Mouse (Mus musculus): Measurements from ENCODE around the gene Sh3yl1.
A peak's percentile ranks its signal among the peaks of the same experiment; 100 is the strongest.

Sh3yl1 gene

GRCm38 (mm10) chr12:30911261-30912047, at the start of gene Sh3yl1, which contains the start of gene Acp1:
TSS of gene Sh3yl1 (plus strand) at chr12:30911668.
TSS of gene Acp1 (minus strand) at chr12:30911589.
- peak; percentile 95 for DNase-seq (ENCODE audit: low read depth, low spot score)

DNA sequence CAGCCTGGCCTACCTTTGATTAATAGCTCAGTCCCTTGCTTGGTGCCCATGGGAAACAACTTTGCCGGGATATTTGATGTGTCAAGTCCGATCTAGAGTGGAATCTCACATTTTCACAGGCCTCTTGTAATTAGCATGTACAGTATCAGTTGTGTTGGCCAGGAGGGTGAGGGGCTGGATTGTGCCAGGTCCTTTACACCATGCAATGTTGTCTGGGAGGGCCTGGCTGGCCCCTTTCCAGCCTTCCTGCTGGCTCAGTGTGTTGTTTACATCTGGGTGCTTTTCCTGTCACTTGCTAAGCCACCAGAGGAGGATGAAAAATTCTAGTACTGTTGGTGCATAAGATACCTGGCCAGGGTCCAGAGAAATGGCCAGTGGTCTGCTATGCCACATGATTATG, 47.1 kb upstream of the Sh3yl1 start:
- no peak for DNase-seq (ENCODE audit: low read depth, low spot score)

DNA sequence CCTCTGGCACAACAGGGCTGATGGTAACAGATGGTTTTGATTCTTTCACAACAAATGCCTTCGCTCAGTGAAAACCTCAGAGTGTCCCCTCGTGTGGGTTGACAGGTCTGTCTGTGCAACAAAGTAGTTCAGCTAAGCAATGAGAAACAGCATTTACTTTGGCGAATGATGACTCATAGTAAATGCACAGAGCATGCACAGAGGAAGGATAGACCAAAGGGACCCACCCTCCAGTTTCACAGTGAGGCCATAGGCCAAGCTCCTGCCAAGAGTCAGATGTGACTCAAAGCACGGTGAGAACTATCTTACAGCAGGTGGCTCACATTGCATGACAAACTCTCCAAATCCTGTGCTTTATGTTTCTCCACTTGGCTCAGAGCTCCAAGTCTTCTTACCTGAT, 45.7 kb upstream of the Sh3yl1 start:
- no peak for DNase-seq (ENCODE audit: low read depth, low spot score)

- peak; percentile 5 for DNase-seq (ENCODE audit: low read depth, low spot score)
These were observed 32.0 kb upstream of the Sh3yl1 start for GRCm38 (mm10) chr12:30879447-30879846.

DNA sequence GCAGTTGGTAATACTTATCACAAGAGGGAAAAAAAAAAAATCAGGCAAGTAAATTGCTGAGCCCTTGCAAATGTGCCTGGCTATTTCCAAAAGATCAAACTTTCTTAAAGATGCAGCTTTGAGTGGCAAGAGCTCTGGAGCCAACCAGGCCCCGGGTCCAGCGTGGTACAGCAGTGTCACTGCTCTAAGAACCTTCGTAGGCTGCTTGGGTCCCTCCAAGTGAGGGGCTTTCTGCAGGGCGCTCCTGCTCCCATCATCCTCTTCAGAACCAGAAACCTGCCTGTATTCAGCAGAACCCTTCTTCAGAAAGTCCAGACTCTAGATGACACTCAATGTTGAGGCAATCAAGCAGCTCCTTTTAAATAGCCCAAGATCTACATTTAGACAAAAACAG, 27.9 kb upstream of the Sh3yl1 start:
- DNase-seq (ENCODE audit: low read depth, low spot score), result no peak

- peak; percentile 53 for DNase-seq (ENCODE audit: low read depth, low spot score)
These were observed 27.4 kb upstream of the Sh3yl1 start, which contains the start of gene Alkal2 for GRCm38 (mm10) chr12:30883986-30884621. TSS of gene Alkal2 (plus strand) at chr12:30884322.

- peak; percentile 52 for DNase-seq (ENCODE audit: low read depth, low spot score)
These were observed 26.7 kb upstream of the Sh3yl1 start for GRCm38 (mm10) chr12:30884622-30885230.

DNA sequence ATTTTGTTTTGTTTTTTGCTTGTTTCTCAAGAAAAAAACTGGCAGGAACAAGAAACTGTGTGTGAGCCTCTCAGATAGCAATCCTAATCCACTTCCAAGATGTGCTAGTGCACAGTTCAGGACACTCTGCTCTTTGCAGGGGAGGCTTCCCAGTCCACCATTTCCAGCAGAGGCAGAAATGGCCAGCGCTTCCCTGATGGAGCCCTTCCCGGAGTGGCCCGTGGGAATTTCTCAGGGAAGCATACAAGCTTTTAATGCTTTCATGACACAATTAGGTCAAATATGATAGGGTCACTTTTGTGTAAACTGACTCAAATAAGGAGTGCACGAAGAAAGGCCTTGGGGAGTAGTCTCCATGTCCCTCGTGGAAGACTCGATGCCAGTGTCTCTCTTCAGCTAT, 25.6 kb upstream of the Sh3yl1 start:
- DNase-seq (ENCODE audit: low read depth, low spot score), result no peak

DNA sequence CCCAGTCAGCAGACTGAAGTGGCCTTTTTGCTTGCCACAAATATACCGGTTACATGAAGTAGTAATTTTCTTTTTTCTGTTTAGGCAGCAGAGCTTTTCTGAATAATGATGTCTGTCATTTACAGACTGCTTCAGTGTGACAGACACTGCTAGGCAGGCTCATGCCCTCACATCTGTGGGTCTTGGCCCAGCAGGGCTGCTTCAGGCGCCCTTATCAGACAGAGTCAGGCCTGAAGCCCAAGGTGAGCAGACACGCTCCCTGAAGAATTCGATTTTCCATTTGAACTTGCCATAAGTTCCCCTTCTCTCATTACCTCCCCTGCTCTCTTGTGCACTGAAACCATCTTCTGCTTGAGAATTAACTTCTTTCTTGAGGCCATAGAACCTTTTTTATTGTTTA, 23.5 kb upstream of the Sh3yl1 start:
- no peak for DNase-seq (ENCODE audit: low read depth, low spot score)

DNA sequence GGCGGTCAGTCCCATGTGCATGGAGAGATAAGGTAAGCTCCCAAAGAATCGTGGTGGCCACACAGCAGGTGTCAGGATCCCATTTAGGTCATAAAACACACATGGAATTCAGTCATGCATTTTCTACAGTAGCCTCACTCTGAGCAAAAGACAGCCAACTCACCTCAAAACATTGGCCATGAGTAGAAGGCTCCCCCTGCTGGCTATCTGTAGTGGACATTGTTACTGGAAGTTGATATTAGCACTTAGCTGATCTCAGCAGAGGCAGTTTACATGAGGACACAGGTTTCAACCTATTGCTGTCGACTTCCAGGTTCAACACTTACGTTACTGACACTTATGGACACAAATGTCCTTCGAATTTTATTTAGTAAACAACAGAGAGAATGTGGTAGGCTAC, 21.4 kb upstream of the Sh3yl1 start:
- DNase-seq (ENCODE audit: low read depth, low spot score), result peak; percentile 59

DNA sequence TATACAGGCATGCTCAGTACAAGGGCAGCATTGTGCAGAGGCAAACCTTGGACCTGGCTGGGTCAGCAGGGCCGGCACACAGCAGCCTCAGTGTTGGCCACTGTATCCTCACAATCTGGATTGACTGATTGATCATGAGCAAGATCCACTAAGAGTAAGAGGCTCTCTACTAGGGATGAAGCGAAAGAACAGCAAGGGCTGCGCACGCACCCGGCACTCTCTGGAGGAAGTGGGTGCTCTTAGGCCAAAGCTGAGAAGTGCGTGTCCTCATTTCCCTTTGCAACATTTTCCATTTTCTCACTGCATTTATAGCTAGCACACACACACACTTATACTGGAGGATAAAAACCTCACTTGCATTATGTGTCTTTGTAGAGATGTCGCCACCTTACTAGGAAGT, 20.0 kb upstream of the Sh3yl1 start:
- no peak for DNase-seq (ENCODE audit: low read depth, low spot score)

DNA sequence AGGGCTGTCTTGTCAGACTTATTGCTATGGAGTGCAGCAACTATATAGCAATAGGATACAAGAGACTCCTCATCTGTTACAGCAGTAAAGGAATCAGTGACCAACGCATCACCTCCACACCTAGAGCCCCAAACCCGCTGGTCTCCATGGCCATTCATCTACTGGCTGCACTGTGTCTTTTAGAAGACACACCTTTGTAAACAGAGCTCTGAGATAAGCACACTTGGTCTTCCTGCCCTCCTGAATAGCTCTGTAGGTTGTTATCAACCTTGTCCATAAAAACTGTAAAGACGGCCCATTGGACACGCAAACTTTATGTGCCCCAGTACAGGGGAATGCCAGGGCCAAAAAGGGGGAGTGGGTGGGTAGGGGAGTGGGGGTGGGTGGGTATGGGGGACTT, 14.4 kb upstream of the Sh3yl1 start:
- no peak for DNase-seq (ENCODE audit: low read depth, low spot score)

DNA sequence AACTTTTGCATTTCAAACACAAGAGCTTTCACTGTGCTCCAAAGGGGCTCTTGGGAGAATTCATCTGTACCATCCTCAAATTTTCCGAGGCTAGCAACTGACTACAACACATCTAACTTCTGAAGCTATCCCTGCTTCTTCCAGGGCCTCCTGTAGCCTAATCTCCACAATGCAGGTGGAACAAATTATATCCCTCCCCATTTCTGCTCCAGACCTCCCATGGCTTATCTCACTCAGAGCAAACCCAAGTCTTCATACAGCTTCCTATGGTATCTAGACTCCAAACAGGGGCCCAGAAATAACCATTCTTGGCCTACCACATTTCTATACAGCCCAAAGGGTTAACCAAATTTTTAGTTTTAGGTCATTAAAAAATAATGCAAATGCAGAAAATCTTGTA, 2.8 kb upstream of the Sh3yl1 start:
- DNase-seq (ENCODE audit: low read depth, low spot score), result no peak

DNA sequence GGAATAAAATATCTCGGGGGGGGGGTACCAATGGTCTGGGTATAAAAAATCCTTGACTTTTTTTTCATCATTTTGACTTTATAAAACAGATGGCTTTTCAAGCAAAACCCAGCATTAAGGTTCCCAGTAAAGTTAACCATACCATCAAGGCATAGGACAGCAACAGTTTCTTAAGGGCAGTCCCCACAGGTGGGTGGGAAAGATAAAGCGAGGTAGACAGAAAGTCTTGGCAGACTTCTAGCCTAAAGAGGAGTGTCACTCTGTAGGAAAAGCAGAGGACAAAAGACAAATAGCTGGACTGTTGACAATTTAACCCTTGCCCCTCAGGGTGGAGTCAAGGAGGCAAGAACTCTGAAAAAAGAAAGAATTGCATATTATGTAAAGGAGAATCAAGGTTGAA, 1.6 kb upstream of the Sh3yl1 start:
- no peak for DNase-seq (ENCODE audit: low read depth, low spot score)

DNA sequence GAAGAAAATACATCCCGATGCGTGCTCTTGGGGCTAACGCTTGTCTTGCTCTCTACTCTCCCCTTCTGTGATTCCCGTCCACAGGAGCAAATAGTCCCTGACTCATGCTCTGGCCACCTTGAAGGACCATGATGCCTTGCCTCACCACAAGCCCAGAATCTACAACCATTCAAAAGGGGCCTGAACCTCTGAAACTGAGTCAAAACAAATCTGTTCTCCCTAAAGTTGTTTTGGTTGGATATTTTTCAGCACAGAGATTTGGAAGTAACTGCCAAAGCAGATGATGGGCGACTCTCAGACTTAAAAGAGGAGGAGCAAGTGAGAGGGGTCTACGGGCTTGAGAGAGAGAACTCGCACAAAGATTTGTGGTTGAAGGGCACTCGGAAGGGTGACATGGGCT, 608 bp upstream of the Sh3yl1 start:
- DNase-seq (ENCODE audit: low read depth, low spot score), result no peak

GRCm38 (mm10) chr12:30912048-30912381, 547 bp downstream of the Sh3yl1 start:
- DNase-seq (ENCODE audit: low read depth, low spot score), result peak; percentile 39

- no peak for DNase-seq (ENCODE audit: low read depth, low spot score)
These were observed 1.4 kb downstream of the Sh3yl1 start for GRCm38 (mm10) chr12:30912840-30913239.

- peak; percentile 65 for DNase-seq (ENCODE audit: low read depth, low spot score)
These were observed 10.9 kb downstream of the Sh3yl1 start for GRCm38 (mm10) chr12:30922401-30922800.

- no peak for DNase-seq (ENCODE audit: low read depth, low spot score)
These were observed 16.7 kb downstream of the Sh3yl1 start for GRCm38 (mm10) chr12:30928182-30928581.

DNA sequence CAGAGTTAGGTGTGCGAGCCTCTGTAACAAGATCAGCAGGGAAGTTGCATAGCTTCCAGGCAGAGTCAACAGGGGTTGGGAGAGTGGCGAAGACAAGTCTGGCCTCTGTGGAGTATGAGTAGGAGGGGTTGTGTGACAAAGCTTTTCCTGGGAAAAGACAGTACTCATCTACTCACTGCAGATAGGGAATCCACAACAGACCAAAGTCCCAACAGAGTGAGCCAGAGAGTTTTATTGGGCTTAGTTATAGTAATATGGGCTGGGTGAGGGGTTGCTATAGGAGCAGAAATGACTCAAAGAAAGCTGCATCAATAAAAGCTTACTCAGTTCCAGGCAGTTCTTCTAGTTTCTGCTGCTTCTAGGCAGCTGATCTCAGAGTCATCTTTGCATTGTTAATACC, 21.8 kb downstream of the Sh3yl1 start:
- no peak for DNase-seq (ENCODE audit: low read depth, low spot score)

- DNase-seq (ENCODE audit: low read depth, low spot score), result no peak
These were observed 25.4 kb downstream of the Sh3yl1 start for GRCm38 (mm10) chr12:30936899-30937298.

DNA sequence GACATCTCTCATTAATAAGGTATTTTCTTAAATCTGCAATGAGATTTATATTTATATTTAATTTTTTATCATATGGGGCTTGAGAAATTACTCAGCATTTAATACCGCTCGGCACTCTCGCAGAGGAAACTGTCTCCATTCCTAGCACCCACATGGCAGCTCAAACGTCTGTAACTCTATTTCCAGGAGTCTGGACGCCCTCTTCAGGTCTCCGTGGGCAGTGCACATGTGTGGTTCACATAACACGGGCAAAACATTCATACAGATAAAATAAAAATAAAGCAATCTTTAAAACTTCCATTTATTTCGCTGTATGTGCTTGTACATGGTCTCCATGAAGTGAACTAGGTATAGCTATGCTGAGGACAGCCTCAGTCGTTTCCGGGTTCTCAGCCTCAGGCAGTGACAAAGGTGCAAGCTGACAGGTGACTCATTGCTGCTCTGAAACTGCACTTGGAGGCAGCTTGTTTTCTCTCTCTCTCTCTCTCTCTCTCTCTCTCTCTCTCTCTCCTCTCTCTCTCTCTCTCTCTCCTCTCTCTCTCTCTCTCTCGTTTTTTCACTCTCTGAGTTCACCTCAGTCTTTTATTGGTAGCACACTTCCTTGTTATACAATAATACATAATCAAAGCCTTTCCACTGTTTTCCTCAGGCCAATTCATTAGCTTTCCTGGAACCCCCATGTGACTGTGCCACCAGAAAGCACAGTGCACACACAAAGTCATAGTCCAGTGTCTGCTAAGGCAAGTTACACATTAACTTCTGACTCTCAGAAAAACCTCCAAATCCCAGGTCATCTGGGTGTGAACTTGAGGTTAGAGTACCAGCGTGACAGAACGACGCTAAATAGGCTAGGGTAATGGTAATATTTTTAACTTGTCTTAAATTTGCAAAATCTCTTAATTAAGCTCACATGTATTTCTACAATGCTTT, 31.9 kb downstream of the Sh3yl1 start:
- DNase-seq (ENCODE audit: low read depth, low spot score), result peak; percentile 23
